Comparison of ENCODE assay signal across 8 mouse cellular contexts in the genomic region with DNA sequence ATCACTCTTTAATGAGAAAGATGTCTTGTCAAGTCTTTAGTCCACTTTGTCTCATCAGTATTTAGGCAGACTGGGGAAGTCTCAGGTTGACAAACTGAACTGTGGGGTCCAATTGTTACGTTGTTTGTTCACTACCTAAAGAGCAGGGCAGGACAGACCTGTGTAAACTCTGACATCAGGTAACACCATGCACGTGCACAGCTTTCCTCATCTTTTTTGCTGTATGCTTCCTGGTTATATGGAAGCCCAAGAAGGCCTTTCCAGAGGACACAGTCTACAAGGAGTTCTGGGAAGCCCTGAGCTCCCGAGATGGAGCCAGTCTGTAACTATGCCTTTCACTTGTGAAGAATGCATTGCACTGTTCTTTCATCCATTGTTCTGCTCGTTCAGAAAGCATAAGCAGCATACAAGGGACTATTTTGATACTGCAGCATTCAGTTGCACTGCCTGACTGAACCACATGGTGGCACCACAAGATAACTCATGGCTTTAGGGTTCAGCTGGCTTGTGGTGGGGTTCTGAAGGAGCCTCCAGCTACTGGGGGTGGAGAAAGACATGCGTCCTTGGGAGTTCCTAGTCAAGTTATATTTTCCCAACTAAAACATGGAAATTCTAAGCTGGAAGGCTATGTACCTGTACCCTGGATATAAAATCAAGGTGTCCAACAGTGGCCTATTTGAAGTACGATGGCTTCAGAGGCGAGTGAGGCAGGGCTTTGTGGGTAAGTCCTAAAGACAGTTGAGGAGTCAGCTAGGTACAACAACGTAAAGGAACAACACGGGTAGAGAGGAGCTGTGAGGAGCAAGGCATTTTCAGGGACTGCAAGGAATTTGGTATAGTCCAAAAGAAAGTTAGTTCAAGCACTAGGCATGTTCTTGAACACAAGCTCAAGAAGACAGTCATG. TPM values are rescaled to one million over a fixed set of nuclear protein-coding genes. Genes with fewer than 3 reads are reported as not detected.
DNase-seq lines count a peak whose midpoint lies in the region; ATAC-seq lines count a peak whose summit lies in the region.

No protein-coding gene starts in this region.

- peak; percentile 88 for DNase-seq in intestine, embryonic 14.5 days (ENCODE audit: low spot score)
- DNase-seq in forebrain, embryonic 14.5 days (ENCODE audit: low spot score): peak; percentile 91
- DNase-seq in left cerebral cortex, adult 8-10 months (ENCODE audit: low spot score in 2 of 2): peak; percentile 63 to 90
- DNase-seq in spleen, postnatal 10 days (ENCODE audit: low spot score in 2 of 2): peak; percentile 24 to 66

- no peak overlapping the region for H3K9ac ChIP-seq in intestine, embryonic 14.5 days (ENCODE audit: low read length)
- H3K9ac ChIP-seq in intestine, embryonic 15.5 days: no peak overlapping the region
- H3K9ac ChIP-seq in forebrain, embryonic 14.5 days (ENCODE audit: low read length): no peak overlapping the region
- H3K9ac ChIP-seq in hindbrain, embryonic 12.5 days: no peak overlapping the region
- H3K9ac ChIP-seq in midbrain, embryonic 13.5 days (replicated peaks): no peak overlapping the region

- WGBS in intestine, embryonic 14.5 days: 74% methylated on average over 9 of the region's 9 CpGs
- 69% methylated on average over 9 of the region's 9 CpGs for WGBS in intestine, embryonic 15.5 days
- WGBS in forebrain, embryonic 14.5 days: 63% methylated on average over 9 of the region's 9 CpGs
- 71% methylated on average over 9 of the region's 9 CpGs for WGBS in hindbrain, embryonic 12.5 days
- 65% methylated on average over 9 of the region's 9 CpGs for WGBS in midbrain, embryonic 13.5 days

- H3K4me1 ChIP-seq in intestine, embryonic 14.5 days (replicated peaks; ENCODE audit: control insufficient read depth, insufficient read depth, low read length): no peaks in the 10 kb centered on the region
- H3K4me1 ChIP-seq in intestine, embryonic 15.5 days (replicated peaks): no peaks in the 10 kb centered on the region
- no peaks in the 10 kb centered on the region for H3K4me1 ChIP-seq in forebrain, embryonic 14.5 days (ENCODE audit: control insufficient read depth, insufficient read depth, low read length)
- no peaks in the 10 kb centered on the region for H3K4me1 ChIP-seq in hindbrain, embryonic 12.5 days
- no peaks in the 10 kb centered on the region for H3K4me1 ChIP-seq in midbrain, embryonic 13.5 days (replicated peaks)

- no peak overlapping the region for H3K4me2 ChIP-seq in intestine, embryonic 14.5 days (ENCODE audit: low read length)
- H3K4me2 ChIP-seq in intestine, embryonic 15.5 days (replicated peaks): no peak overlapping the region
- no peak overlapping the region for H3K4me2 ChIP-seq in forebrain, embryonic 14.5 days (ENCODE audit: low read length)
- H3K4me2 ChIP-seq in hindbrain, embryonic 12.5 days (replicated peaks): no peak overlapping the region
- no peak overlapping the region for H3K4me2 ChIP-seq in midbrain, embryonic 13.5 days (replicated peaks)

- no peaks in the 10 kb centered on the region for H3K27me3 ChIP-seq in intestine, embryonic 14.5 days (replicated peaks; ENCODE audit: control insufficient read depth, insufficient read depth, low read length)
- no peaks in the 10 kb centered on the region for H3K27me3 ChIP-seq in intestine, embryonic 15.5 days (replicated peaks)
- H3K27me3 ChIP-seq in forebrain, embryonic 14.5 days (replicated peaks; ENCODE audit: control insufficient read depth, insufficient read depth, low read length): no peaks in the 10 kb centered on the region
- H3K27me3 ChIP-seq in hindbrain, embryonic 12.5 days: no peaks in the 10 kb centered on the region
- H3K27me3 ChIP-seq in midbrain, embryonic 13.5 days: no peaks in the 10 kb centered on the region

- H3K9me3 ChIP-seq in intestine, embryonic 14.5 days (ENCODE audit: control insufficient read depth, low read length): no peaks in the 10 kb centered on the region
- no peaks in the 10 kb centered on the region for H3K9me3 ChIP-seq in intestine, embryonic 15.5 days
- H3K9me3 ChIP-seq in forebrain, embryonic 14.5 days (replicated peaks; ENCODE audit: control insufficient read depth, low read length): no peaks in the 10 kb centered on the region
- H3K9me3 ChIP-seq in hindbrain, embryonic 12.5 days (replicated peaks): no peaks in the 10 kb centered on the region
- no peaks in the 10 kb centered on the region for H3K9me3 ChIP-seq in midbrain, embryonic 13.5 days

- ATAC-seq in intestine, embryonic 14.5 days (replicated peaks; ENCODE audit: low FRiP score, low TSS enrichment, low read depth): 0 out of 2 replicates have a peak, but pooled peaks have one; percentile 53
- no peak for ATAC-seq in intestine, embryonic 15.5 days
- ATAC-seq in cerebellum, adult (ENCODE audit: insufficient number of reproducible peaks, low FRiP score, low TSS enrichment): peak; percentile 79
- ATAC-seq in forebrain, embryonic 14.5 days: peak; percentile 92
- peak; percentile 64 for ATAC-seq in hindbrain, embryonic 12.5 days (ENCODE audit: low FRiP score)
- peak; percentile 84 for ATAC-seq in midbrain, embryonic 13.5 days

- H3K27ac ChIP-seq in intestine, embryonic 14.5 days (ENCODE audit: low read depth): no peak overlapping the region
- H3K27ac ChIP-seq in intestine, embryonic 15.5 days: no peak overlapping the region
- no peak overlapping the region for H3K27ac ChIP-seq in forebrain, embryonic 14.5 days (ENCODE audit: low read depth, low read length)
- no peak overlapping the region for H3K27ac ChIP-seq in hindbrain, embryonic 12.5 days
- 0 out of 2 replicates have a peak overlapping the region, but pooled peaks have one; percentile 22 for H3K27ac ChIP-seq in midbrain, embryonic 13.5 days

- peaks cover 23% of the 10 kb centered on the region for H3K36me3 ChIP-seq in intestine, embryonic 14.5 days (ENCODE audit: control insufficient read depth, insufficient read depth, low read length)
- no peaks in the 10 kb centered on the region for H3K36me3 ChIP-seq in intestine, embryonic 15.5 days
- H3K36me3 ChIP-seq in forebrain, embryonic 14.5 days (ENCODE audit: control insufficient read depth, insufficient read depth, low read length): peaks cover 23% of the 10 kb centered on the region
- peaks cover 17% of the 10 kb centered on the region for H3K36me3 ChIP-seq in hindbrain, embryonic 12.5 days
- peaks cover 16% of the 10 kb centered on the region for H3K36me3 ChIP-seq in midbrain, embryonic 13.5 days

- H3K4me3 ChIP-seq in intestine, embryonic 14.5 days (ENCODE audit: low read depth, low read length): no peak overlapping the region
- no peak overlapping the region for H3K4me3 ChIP-seq in intestine, embryonic 15.5 days (replicated peaks)
- no peak overlapping the region for H3K4me3 ChIP-seq in forebrain, embryonic 14.5 days (ENCODE audit: low read depth, low read length)
- no peak overlapping the region for H3K4me3 ChIP-seq in hindbrain, embryonic 12.5 days
- H3K4me3 ChIP-seq in midbrain, embryonic 13.5 days (replicated peaks): no peak overlapping the region

RNA-seq across cellular contexts. Expression of gene Alkbh3, which starts 25.1 kb away (rescaled TPM):
- 64.3 and 70.5 TPM in 2 replicates for polyA plus RNA-seq in intestine, embryonic 14.5 days (2014; fragmentation: Nextera tagmentation; extraction: Ambion mirVana)
- polyA plus RNA-seq in intestine, embryonic 15.5 days (2015; fragmentation: Nextera tagmentation; extraction: Ambion mirVana): 63.6 and 72.2 TPM in 2 replicates
- polyA plus RNA-seq in forebrain, embryonic 14.5 days (2014; fragmentation: Nextera tagmentation; extraction: Ambion mirVana): 47.5 and 52.2 TPM in 2 replicates
- polyA plus RNA-seq in hindbrain, embryonic 12.5 days (2016; fragmentation: Nextera tagmentation; extraction: Ambion mirVana): 54.5 and 59.0 TPM in 2 replicates
- total RNA-seq in left cerebral cortex, adult 8-10 months (2022): 10 to 100 TPM; 26.5 to 31.5 (median 30.3) TPM
- 53.5 and 59.6 TPM in 2 replicates for polyA plus RNA-seq in midbrain, embryonic 13.5 days (2015; fragmentation: Nextera tagmentation; extraction: Ambion mirVana)

RNA-seq across cellular contexts. Expression of gene Gm27027, which starts 39.5 kb away (rescaled TPM):
- polyA plus RNA-seq in intestine, embryonic 14.5 days (2014; fragmentation: Nextera tagmentation; extraction: Ambion mirVana): not detected in 2 replicates
- polyA plus RNA-seq in intestine, embryonic 15.5 days (2015; fragmentation: Nextera tagmentation; extraction: Ambion mirVana): not detected in 2 replicates
- not detected in 2 replicates for polyA plus RNA-seq in forebrain, embryonic 14.5 days (2014; fragmentation: Nextera tagmentation; extraction: Ambion mirVana)
- not detected in 2 replicates for polyA plus RNA-seq in hindbrain, embryonic 12.5 days (2016; fragmentation: Nextera tagmentation; extraction: Ambion mirVana)
- not detected for total RNA-seq in left cerebral cortex, adult 8-10 months (2022)
- polyA plus RNA-seq in midbrain, embryonic 13.5 days (2015; fragmentation: Nextera tagmentation; extraction: Ambion mirVana): not detected in 2 replicates
